Mouse (Mus musculus): ENCODE measurements around the gene Aptx.

Aptx gene

GRCm38 (mm10) chr4:40702797-40703709, at the start of gene Aptx:
Gene Aptx, minus strand, starts transcription at chr4:40703194.
- DNase-seq (ENCODE audit: low spot score), result peak; percentile 96

GRCm38 (mm10) chr4:40735351-40735750, 32.4 kb upstream of the Aptx start:
- no peak for DNase-seq (ENCODE audit: low spot score)

DNA sequence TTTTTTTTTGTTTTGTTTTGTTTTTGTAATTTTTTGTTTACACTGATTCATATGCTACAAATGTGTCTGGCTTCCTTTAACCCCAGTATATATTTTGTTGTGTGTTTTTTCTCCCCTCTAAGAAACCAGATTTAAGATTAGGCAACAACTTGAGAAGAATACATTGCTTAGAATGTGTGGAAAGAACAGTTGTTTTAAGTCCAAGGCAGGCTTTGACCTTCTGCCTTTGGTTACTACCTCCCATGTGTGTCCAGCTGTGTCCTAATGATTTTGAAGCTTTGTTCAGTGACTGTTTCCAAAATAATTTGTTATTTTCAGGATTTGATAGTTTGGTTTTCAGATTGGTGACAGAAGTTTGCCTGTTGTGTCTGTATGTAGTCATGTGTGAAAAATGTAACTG, 28.3 kb upstream of the Aptx start:
- no peak for DNase-seq (ENCODE audit: low spot score)

DNA sequence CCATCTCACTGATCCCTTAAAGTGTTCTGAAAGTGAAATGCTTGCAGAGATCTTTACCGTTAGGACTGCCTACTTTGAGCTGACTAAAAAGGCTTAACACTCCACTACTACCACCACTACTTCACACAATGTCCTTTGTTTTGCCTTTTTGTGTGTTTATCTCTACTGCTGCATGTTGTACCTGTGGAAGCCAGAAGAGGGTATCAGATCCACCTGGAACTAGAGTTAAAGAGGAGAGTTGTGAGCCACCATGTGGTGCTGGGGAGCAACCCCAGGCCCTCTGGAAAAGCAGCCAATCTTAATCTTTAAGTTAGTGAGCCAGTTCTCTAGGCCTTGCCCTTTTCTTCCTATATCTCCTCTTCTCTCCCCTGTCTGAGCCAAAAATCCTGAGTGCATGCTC, 24.3 kb upstream of the Aptx start:
- no peak for DNase-seq (ENCODE audit: low spot score)

DNA sequence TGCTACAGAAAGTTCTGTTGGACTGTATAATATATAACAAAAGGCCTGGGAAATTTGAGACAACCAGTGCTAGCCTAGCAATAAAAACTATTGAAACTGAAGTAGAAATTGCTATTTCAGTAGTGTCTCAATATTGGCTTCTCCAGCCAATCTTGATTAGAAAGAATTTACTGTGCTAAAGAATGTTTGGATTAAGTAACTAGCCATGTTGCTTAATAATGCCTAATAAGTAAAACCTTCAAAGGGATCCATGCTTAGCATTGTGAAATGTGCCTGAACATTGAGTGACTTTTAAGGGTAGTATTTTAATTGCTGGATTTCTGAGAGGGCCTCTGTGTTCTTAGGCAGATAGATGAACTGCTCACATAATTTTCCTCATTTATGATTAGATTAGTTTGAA, 22.6 kb upstream of the Aptx start:
- DNase-seq (ENCODE audit: low spot score), result no peak

DNA sequence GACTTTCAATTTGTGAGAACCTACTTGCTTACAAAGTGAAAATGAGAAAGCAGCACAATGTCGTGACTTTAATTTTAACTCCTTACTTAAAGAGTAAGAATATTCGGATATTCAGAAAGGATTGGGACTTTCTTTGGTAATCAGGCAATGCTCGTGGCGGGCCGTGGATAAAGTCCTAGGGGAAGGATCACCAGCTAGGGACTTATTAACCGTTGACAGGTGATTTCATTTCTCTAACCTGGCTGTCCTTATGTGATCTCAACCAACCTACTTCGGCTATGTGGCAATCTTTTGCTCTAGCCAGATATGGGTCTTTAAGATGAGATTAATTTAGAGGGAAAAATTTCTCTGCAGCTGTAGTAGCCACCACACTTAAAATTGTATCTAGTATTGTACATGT, 22.1 kb upstream of the Aptx start:
- DNase-seq (ENCODE audit: low spot score), result no peak

GRCm38 (mm10) chr4:40722687-40723460, 19.9 kb upstream of the Aptx start:
- DNase-seq (ENCODE audit: low spot score), result peak; percentile 85

DNA sequence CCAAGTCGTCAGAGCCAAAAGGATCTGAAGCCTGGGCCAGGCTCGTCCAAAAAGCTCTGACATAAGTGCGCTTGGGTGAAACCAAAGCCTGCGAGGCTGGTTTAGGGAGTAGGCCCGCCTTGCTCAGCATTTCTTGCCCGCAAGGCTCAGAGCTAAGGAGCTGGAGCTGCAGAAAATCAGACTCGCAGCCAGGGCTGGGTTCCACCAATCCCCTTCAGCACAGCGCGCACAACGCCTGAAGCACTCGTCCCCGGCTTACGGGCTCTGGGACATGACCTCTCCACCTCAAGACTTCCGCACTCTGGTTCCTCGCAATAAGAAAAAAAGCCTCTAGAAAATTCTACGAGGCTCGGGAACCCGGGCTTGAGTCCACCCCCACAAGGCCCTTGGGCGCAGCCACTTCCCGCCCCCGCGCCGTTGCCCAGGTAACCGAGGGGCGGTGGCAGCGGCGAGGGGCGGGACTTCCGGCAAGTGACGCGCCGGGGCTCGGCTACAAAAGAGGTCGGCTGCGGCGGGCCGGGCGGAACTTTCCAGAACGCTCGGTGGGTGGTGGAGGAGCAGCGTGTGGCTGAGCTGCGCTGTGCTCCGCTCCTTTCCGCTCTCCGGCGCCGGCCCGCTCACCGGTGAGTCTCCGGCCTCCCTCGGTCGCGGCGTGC, 19.1 kb upstream of the Aptx start, which contains the start of gene Dnaja1:
Dnaja1 (plus strand) TSS at position 140 of the 656 bp plus-strand sequence.
- peak; percentile 100 for DNase-seq (ENCODE audit: low spot score)

DNA sequence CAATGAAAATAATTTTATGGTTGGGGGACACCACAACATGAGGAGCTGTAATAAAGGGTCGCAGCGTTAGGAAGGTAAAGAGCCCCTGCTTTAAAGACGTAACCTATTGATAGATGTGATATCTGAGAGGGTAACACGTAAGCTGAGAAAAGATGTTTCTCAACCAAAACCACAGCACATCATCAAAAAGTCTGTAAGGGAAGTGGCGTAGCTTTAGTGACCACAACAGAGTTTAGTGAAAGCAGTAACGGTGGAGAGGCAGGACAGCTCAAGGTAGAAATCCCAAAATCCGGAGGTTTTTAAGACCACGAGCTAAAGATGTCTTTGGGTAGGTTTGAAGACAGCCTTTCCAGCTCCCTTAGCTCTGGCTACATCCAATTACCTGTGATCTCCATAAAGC, 17.9 kb upstream of the Aptx start:
- no peak for DNase-seq (ENCODE audit: low spot score)

DNA sequence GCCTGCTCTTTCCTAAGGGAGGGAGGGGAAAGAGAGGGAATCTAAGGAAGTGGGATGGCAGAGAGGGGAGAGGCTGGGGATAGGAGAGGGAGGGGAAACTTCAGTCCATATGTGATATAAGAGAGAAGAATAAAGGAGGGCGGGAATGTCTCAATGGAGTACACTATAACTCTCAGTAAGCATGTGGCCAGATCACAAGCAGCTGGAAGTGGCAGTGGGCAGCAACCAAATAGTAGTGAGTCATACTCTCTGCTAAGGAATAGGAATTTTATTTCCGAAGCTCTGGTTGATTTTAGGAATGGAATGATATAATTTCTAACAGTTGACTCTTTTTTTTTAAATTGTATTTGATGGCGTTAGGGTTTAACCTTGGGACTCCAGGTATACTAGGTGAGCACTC, 14.1 kb upstream of the Aptx start:
- no peak for DNase-seq (ENCODE audit: low spot score)

GRCm38 (mm10) chr4:40703710-40704275, 799 bp upstream of the Aptx start:
- no peak for DNase-seq (ENCODE audit: low spot score)

DNA sequence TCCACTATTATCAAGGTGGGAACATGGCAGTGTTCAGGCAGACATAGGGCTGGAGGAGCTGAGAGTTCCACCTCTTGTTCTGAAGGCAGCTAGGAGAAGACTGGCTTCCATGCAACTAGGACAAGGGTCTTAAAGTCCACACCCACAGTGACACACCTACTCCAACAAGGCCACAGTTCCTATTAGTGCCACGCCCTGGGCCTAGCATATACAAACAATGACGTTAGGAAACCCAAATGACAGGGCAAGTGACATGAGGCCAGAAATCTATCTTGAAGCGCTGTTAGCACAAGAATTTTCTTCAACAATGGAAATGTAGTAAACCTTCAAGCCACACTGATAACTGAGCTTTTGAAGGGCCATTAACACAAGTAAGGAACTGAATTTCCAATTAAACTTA, 1.2 kb downstream of the Aptx start:
- DNase-seq (ENCODE audit: low spot score), result no peak

DNA sequence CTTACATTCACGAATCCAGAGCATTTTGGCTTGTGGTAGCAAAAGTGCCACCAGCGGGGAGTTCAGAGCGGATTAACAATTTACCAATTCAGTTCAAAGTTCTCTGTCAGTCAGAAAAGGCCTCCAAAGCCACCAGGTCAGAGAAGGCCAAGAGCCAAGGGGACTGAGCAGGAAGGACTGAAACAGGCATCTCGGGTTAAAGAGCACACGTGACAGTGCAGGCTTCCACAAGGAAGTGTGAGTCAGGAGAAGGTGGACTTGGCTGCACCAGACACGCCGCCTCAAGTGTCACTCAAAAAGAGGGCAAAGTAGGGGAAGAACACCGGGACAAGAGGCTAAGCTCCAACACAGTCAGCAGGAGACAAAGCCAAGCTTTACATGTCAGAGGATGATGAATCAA, 2.8 kb downstream of the Aptx start:
- DNase-seq (ENCODE audit: low spot score), result no peak

- DNase-seq (ENCODE audit: low spot score), result no peak
These were observed 5.9 kb downstream of the Aptx start for GRCm38 (mm10) chr4:40697059-40697458.

DNA sequence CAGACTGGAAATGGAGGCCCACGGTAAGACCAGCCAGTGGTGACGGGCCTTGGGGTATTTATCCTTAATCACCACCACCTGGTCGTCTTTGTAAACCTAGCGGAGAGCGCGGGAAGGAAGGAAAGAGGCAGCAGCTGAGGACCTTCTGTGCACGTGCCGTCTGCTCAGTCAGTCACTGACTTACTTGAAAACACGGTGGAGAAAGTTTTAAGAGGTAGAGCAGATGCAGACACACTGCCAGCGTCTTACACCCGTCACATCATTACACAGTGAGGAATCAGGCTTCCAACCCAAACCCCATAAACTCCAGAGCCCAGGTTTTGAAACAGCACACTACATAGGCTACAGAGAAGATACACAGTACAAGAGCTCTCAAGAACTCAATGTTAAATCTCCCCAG, 11.9 kb downstream of the Aptx start:
- DNase-seq (ENCODE audit: low spot score), result no peak

DNA sequence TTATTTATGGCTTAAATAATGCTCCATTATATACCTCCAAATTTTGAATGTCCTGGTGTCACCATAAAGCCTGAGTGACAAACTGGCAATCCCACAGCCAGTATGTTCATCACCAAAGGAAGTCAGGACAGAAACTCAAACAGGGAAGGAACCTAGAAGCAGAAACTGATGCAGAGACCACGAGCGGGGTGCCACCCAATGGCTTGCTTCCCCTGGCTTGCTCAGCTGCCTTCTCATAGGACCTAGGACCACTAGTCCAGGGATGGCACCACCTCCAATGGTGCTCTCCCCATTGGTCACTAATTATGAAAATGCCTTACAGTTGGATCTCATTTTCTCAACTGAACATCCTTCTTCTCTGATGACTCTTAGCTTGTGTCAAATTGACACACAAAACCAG, 19.7 kb downstream of the Aptx start:
- no peak for DNase-seq (ENCODE audit: low spot score)

DNA sequence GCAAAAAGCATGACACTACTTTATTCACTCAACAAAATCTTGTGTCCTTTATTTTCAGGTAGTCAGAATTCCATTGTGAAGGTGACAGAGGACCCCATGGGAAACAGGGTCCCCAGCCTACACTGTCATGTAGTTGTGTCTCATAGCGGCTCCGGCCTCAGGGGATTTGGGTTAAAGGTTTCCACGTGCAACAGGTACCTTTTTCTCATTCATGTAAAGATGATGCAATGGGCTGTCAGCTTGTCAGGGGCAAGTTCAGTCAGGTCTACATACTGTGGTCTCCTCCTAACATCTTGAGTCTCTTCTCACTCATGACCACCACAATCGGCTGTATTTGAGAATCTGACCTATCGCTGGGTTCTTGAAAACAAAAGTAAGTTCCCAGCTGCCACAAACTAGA, 20.6 kb downstream of the Aptx start:
- DNase-seq (ENCODE audit: low spot score), result peak; percentile 35

DNA sequence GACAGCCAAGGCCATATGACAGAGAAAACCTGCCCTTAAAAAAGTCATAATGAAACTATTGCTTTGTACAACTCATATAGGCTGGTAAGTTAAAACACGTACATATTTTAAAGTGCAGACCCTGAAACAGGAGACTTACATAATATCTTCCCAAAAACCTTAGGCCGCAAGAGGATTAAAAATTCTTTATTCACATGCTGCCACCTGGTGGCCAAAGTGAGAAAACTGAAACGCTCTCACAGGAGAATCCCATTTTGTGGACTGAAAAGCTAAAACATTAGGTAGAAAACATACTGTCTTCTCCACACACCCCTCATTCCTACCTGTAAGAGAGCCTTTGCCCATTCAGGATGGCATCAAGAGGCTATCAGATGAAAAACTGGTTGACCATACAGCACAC, 21.1 kb downstream of the Aptx start:
- peak; percentile 78 for DNase-seq (ENCODE audit: low spot score)

- peak; percentile 40 for DNase-seq (ENCODE audit: low spot score)
These were observed 22.6 kb downstream of the Aptx start for GRCm38 (mm10) chr4:40680250-40680860.

DNA sequence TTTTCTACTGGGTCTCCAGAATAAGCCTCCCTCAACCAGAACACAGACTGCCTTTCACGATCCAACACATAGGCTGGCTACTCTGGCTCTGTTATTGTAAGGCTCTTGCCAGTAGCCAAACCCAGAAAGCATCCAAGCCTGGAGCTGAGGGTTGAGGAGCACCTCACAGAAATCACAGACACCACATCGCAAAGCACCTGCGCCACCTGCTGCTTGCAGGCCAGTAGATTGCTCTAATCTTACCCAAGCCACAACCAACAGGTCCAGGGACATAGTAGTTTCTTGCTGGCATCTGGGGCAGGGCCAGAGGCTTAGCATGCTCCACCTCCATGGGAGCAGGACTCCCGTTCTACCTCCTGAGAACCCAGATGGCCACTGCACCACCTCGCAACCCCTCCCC, 25.9 kb downstream of the Aptx start:
- DNase-seq (ENCODE audit: low spot score), result peak; percentile 50

DNA sequence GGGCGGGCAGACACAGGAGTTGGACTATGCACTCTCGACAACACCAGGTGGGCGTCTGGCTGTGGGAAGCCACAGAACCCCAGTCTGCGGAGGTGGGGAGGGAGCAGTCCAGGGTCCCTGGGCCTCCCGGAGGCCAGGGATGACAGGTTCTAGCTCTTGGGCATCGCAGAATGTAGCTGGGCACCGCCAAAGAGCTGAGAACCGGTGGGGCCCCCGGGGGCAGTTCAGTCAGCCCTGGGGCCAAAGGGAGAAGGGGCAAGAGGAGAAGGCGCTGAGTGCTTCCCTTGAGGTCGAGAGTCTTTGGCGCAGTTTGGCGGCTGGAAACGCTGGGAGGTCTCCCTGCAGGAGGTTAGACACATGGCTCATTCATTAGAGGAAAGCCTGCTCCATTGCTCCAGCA, 26.7 kb downstream of the Aptx start:
- DNase-seq (ENCODE audit: low spot score), result peak; percentile 26

GRCm38 (mm10) chr4:40673526-40673925, 29.5 kb downstream of the Aptx start:
- DNase-seq (ENCODE audit: low spot score), result no peak
